Mouse (Mus musculus): ENCODE data around the gene Mef2b.

- TF ChIP-seq CTCF (IDR thresholded peaks at IDR 0.05; ENCODE audit: insufficient read depth, low read length): no peak
- TF ChIP-seq POLR2A (IDR thresholded peaks at IDR 0.05; ENCODE audit: borderline replicate concordance, extremely low read depth, low read depth, low read length): no peak
Measured at GRCm38 (mm10) chr8:70134931-70135330, 4.6 kb upstream of the Mef2b start.
